Mouse (Mus musculus) layer of hippocampus, postnatal 36 days (tissue): Measurements from ENCODE around the gene Hsph1. TPM values are rescaled to one million over a fixed set of nuclear protein-coding genes. Genes with fewer than 3 reads are reported as not detected.
A peak's percentile ranks its signal among the peaks of the same experiment; 100 is the strongest.

Experiments used
- DNase-seq, 2 experiments: peaks; one replicate each; pipeline ENCODE4 v3.0.0; 2022
- total RNA-seq, 2 experiments: library from RNA; stranded (reverse); gene quantifications; 2 replicates each; pipeline ENCODE4 v1.2.3; 2021

The Hsph1 gene
- total RNA-seq, 2 experiments from 2014 or later, result 397 to 414 TPM

GRCm38 (mm10) chr5:149641277-149641892 lies 5.2 kb upstream of the Hsph1 start:
- DNase-seq, result no peak

GRCm38 (mm10) chr5:149637306-149637705 lies 1.1 kb upstream of the Hsph1 start:
- no peak for DNase-seq

GRCm38 (mm10) chr5:149635556-149635955 lies 620 bp downstream of the Hsph1 start:
- no peak for DNase-seq

GRCm38 (mm10) chr5:149634409-149635035 lies 1.7 kb downstream of the Hsph1 start:
- DNase-seq, result no peak

GRCm38 (mm10) chr5:149625547-149625946 lies 10.6 kb downstream of the Hsph1 start:
- DNase-seq, result no peak

GRCm38 (mm10) chr5:149623815-149624675 lies 12.1 kb downstream of the Hsph1 start:
- no peak for DNase-seq

- no peak for DNase-seq
These were observed 13.5 kb downstream of the Hsph1 start for GRCm38 (mm10) chr5:149622644-149623043.

- no peak for DNase-seq
These were observed 14.0 kb downstream of the Hsph1 start for GRCm38 (mm10) chr5:149622152-149622551.

- DNase-seq, result no peak
These were observed 18.3 kb downstream of the Hsph1 start for GRCm38 (mm10) chr5:149617776-149618425.

- DNase-seq, result no peak
These were observed 19.4 kb downstream of the Hsph1 start for GRCm38 (mm10) chr5:149616817-149617216.

- no peak for DNase-seq
These were observed 20.0 kb downstream of the Hsph1 start for GRCm38 (mm10) chr5:149616138-149616537.

GRCm38 (mm10) chr5:149612740-149613139 lies 23.4 kb downstream of the Hsph1 start:
- DNase-seq, result peak; percentile 52 to 57

GRCm38 (mm10) chr5:149612165-149612518 lies 24.0 kb downstream of the Hsph1 start:
- DNase-seq, result no peak

GRCm38 (mm10) chr5:149611476-149612164 lies 24.6 kb downstream of the Hsph1 start:
- peak; percentile 34 to 42 for DNase-seq

GRCm38 (mm10) chr5:149607083-149607720 lies 29.0 kb downstream of the Hsph1 start:
- no peak for DNase-seq

- DNase-seq, result no peak
These were observed 32.9 kb downstream of the Hsph1 start for GRCm38 (mm10) chr5:149603241-149603640.

GRCm38 (mm10) chr5:149601996-149602395 lies 34.2 kb downstream of the Hsph1 start:
- DNase-seq, result no peak

- DNase-seq, result no peak
These were observed 38.8 kb downstream of the Hsph1 start for GRCm38 (mm10) chr5:149597351-149597750.

GRCm38 (mm10) chr5:149594215-149594614 lies 42.0 kb downstream of the Hsph1 start:
- DNase-seq, result no peak

GRCm38 (mm10) chr5:149589932-149590331 lies 46.2 kb downstream of the Hsph1 start:
- no peak for DNase-seq

- no peak for DNase-seq
These were observed 47.2 kb downstream of the Hsph1 start for GRCm38 (mm10) chr5:149588814-149589534.
